Mouse (Mus musculus): Measurements from ENCODE around the gene Aox4.

Aox4 gene

DNA sequence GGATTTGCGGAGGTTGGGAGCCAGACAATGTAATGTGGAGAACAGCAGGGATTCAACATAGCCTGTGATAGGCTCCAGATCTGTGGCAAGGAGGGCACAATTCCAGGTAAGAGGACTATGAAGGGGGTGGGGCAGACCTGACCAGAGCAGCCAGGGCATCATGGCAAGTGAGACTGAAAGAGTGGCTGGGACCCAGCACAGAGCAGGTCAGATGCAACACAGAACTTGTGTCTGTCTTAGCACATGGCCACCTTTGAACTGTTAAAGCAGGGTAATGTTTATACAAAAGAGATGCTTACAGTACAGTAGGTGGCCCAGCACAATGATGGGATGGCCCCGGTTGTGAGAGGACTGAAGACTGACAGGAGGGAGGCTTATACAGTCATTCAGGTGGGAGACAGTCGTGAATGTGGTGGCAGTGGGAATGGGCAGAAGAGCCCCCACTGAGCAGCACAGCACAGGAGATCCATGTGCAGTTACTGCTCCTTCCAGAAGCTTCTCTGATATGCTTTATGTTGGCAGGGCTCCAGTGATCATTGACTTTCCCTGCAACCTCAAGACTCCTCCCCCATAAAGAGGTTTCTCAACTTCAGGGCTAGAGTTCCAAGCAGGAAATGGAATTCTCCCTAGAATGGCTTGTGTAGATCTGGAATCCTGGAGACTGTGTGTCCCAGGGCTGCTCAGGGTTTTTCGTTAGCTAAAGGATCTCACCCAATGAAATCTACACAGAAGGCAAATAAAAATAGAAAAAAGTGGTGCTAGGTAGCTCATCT lies 27.5 kb downstream of the Aox4 start:
- POLR2A ChIA-PET = interaction anchor here in 2 of 4 experiments (0.6 to 1.6 kb wide), 2 partner anchors 11 to 43 kb away, joined by 3 to 4 read pairs; no protein-coding TSS in a partner anchor

DNA sequence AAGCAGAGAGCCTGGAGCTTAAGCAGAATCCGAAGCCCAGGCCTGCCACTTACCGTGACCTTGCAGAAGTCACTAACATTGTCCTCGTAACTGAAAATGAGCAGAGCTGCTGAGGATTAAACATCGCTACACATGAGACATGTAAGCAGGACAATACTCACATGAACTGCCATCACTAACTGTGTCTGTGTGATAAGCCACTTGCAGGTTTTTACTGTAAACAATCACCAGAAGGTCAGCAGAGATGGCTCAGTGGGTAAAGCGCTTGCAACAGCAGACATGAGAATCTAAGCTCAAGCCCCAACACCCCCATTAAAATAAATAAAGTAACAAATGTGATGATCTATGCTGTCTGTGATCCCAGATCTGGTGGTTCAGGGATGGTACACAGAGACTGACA lies 28.2 kb downstream of the Aox4 start:
- POLR2A ChIA-PET = interaction anchor here in 1 of 4 experiments (1.6 kb wide), 1 partner anchor 12 kb away, joined by 3 read pairs; no protein-coding TSS in a partner anchor
- CTCF ChIA-PET = interaction anchor here in 2 of 4 experiments (0.5 to 1.3 kb wide), 2 partner anchors 32 to 58 kb away, joined by 3 read pairs; no protein-coding TSS in a partner anchor

More for the DNA sequence above, 27.5 kb downstream of the Aox4 start:
- CTCF ChIA-PET = interaction anchor here in 2 of 4 experiments (0.5 to 1.3 kb wide), 2 partner anchors 33 to 59 kb away, joined by 3 read pairs; no protein-coding TSS in a partner anchor

DNA sequence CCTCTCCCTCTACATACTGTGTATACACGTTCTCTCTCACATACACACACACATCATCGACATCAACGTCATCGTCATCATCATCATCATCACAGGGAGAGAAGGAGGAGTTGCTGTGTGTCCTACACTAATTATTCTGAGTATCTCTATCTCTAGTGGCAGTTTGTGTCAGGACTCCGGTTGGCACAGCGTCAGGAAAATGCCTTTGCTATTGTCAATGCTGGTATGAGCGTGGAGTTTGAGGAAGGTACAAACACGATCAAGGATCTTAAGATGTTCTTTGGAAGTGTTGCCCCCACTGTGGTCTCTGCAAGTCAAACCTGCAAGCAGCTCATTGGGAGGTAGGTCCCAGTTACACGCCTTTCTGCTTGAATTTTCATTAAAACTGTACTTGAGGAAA lies 28.8 kb downstream of the Aox4 start:
- ChIA-PET POLR2A (no interaction called here), CTCF (interaction anchor here in 1 of 4 experiments (1.3 kb wide), 1 partner anchor 57 kb away, joined by 3 read pairs; no protein-coding TSS in a partner anchor)

DNA sequence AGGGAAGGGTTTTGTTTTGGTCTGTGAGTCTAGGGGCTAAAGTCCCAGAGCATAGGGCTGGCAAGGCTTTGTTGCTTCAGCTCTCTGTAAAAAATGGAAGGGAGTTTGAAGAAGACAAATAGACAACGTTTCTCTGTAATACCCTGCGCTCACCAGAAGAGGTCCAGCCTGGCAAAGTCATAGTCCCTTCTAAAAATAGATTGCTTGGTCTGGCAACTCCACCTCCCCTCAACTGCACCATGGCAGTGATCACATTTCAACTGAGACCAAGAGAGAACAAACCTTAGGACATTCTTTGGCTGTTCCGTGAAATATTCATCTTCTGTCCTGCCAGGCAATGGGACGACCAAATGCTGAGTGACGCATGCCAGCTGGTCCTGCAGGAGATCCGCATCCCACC lies 30.1 kb downstream of the Aox4 start:
- ChIA-PET CTCF (interaction anchor here in 1 of 4 experiments (1.4 kb wide), 1 partner anchor 9 kb away, joined by 6 read pairs; no protein-coding TSS in a partner anchor), POLR2A (interaction anchor here in 1 of 4 experiments (0.5 kb wide), 1 partner anchor 57 kb away, joined by 3 read pairs; no protein-coding TSS in a partner anchor)

DNA sequence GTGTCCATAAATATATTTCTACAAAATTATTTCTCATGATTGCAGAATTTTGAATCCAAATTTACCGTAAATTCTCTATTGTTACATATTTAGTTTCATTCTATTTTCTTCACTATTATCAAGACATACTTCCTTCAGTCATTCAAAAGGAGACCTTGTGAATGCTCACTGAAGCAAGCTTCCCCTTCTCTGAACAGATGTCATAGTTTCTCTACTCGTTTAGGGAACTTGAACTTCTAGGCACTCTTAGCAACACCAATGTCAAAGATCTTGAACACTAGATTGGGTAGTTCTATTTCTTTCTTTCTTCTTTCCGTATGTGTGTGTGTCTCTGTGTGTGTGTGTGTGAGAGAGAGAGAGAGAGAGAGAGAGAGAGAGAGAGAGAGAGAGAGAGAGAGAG lies 34.3 kb downstream of the Aox4 start:
- POLR2A ChIA-PET = interaction anchor here in 1 of 4 experiments (0.7 kb wide), 1 partner anchor 15 kb away, joined by 5 read pairs; no protein-coding TSS in a partner anchor
- CTCF ChIA-PET = no interaction called here

DNA sequence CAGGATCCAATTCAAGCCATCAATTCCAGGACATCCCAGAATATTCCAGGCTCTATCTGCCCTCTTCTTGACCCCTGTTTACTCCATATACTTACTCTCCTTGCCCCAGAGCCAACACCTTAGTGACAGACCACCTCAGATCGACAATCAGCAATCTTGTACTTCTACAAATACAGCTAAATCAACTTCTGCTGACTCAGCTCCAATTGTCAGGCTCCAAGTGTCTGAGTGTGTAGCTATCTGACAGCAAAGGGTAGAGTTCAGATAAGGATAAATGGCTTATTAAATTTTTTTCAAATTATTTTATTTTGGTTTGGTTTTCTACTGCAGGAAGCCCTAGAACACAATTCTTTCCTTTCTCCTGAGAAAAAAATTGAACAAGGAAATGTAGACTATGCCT lies 38.3 kb downstream of the Aox4 start:
- ChIA-PET CTCF (no interaction called here), POLR2A (no interaction called here)

DNA sequence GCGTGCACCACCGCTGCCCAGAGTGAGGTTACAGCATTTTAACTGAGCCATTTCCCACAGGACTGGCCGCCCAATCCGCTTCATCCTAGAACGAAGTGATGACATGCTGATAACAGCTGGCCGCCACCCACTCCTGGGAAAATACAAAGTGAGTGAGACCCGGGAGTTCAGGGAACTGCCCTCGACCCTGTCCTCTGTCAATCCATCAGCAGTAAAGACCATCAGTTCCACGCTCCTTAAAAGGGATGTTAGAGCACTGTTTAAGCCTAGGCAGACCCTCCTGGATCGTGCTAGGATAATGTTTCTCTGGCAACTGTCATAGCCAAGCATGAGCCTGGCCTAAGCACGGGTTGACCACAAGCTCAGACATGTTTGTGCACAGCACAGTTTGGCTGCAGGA lies 43.3 kb downstream of the Aox4 start:
- POLR2A ChIA-PET = interaction anchor here in 1 of 4 experiments (0.6 to 1.6 kb wide), 2 partner anchors 17 to 55 kb away, joined by 3 to 4 read pairs; no protein-coding TSS in a partner anchor
- CTCF ChIA-PET = interaction anchor here in 1 of 4 experiments (0.7 kb wide), 1 partner anchor 18 kb away, joined by 4 read pairs; no protein-coding TSS in a partner anchor

DNA sequence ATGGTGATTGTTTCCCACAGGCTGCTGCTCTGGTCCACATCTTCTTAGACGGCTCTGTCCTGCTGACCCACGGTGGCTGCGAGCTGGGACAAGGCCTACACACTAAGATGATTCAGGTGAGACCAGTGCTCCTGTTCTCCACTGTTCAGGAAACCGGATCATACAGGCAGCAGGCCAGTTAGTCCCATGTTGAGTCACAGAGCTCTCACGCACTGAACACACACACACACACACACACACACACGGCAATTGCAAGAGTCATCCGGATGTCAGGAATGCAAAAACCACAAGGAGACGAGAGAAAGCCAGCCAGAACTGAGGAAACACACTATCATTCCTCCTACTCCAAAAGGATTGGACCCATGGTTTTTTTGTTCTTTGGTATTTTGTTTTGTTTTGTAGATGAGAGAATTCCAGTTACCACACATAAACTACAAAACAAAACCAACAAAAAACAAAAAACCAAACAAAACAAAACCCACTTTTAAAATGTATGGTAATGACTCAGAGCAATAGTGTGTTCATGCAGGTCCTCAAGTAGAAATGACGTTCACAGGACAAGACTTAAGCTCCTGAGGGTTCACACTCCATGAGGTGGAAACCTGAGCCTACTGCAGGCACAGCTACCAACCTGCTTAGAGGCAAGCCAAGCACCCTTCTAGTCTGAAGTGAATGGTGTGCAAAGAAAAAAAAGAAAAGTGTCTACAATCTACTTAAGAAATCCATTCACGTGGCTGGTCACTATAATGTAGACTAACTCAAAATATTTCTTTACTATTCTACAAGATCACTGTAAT lies 47.2 kb downstream of the Aox4 start:
- CTCF ChIA-PET = no interaction called here
- POLR2A ChIA-PET = interaction anchor here in 1 of 4 experiments (0.6 kb wide), 1 partner anchor 231 kb away, joined by 3 read pairs; no protein-coding TSS in a partner anchor

DNA sequence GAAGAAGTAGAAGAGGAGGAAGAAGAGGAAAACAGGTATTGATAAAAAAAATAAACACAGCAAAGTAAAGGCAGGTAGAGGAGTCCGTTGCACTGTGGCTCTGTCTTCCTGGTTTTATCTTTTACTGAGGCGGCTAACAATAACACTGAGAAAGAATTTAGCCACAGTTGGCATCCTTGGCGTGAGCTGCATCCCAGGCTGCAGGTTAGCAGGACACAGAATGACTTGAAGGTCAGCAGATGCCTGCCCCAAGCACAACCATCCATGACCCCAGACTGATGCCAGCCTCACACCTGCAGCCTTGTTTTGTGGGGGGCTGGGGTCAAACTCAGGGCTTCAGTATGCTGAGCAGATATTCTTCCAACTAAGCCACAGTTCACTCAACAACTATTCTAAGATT lies 50.1 kb downstream of the Aox4 start:
- CTCF ChIA-PET = no interaction called here
- POLR2A ChIA-PET = interaction anchor here in 1 of 4 experiments (0.6 kb wide), 1 partner anchor 11 kb away, joined by 3 read pairs; no protein-coding TSS in a partner anchor

DNA sequence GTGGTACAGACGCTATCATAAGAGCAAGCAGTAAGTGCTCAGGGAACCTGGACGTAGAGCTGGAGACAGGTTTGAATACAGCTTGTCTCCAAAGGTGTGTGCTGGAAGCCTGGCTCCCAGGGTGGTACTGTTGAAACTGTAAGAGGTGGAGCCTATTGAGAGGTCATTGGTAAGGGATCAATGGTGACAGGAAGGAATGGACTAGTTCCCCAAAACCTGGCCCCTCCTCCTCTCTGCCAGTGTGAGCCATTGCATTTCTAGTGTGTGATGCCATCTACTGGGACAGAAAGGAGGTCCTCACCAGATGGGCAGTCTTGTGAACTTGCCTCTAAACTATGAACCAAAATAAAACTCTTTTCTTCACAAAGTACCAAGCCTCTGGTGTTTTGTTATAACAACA lies 58.0 kb downstream of the Aox4 start:
- ChIA-PET POLR2A (interaction anchor here in 2 of 4 experiments (1.0 to 1.2 kb wide), 2 partner anchors 9 to 17 kb away, joined by 3 read pairs; no protein-coding TSS in a partner anchor), CTCF (interaction anchor here in 1 of 4 experiments (0.8 kb wide), 1 partner anchor 111 kb away, joined by 3 read pairs; no protein-coding TSS in a partner anchor)

DNA sequence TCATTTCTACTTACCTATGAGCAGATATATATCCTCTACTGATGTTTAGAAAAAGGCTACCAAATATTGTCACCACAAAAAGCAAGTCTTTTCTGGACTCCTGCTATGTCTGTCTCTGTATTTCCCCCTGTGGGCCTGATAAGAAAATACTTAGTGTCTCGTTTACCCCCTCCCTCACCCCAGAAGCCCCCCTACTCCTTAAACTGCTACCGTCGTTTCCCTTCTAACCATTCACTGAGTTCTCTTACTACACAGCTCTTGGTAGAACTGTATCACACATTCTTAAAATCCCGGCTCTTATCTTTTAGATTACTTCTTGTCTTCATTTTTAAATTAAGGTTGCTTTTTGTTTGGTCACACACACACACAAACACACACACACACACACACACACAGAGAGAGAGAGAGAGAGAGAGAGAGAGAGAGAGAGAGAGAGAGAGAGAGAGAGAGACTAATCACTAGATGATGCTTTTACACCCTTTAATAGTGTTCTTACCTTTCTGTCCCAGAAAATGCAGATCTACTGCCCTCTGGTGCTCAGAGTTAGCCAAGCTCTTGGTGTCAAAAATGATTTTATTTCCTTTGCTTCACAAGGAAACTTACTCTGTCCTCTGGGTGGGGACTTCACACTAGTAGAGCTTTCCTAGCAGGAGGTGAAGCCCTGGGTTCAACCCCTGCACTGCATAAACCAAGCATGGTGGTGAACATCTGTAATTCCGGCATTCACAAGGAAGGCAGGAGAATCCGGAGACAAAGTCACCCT lies 60.8 kb downstream of the Aox4 start:
- POLR2A ChIA-PET = interaction anchor here (0.6 to 1.8 kb wide), 7 partner anchors 11 to 876 kb away, joined by 3 to 4 read pairs (median 3); no protein-coding TSS in a partner anchor
- CTCF ChIA-PET = interaction anchor here (0.6 to 1.6 kb wide), 42 partner anchors 12 to 847 kb away, joined by 3 to 23 read pairs (median 4); partner anchors contain the start of genes Aox3 (in 1 of the 4) and Clk1 (in 1 of the 4)

DNA sequence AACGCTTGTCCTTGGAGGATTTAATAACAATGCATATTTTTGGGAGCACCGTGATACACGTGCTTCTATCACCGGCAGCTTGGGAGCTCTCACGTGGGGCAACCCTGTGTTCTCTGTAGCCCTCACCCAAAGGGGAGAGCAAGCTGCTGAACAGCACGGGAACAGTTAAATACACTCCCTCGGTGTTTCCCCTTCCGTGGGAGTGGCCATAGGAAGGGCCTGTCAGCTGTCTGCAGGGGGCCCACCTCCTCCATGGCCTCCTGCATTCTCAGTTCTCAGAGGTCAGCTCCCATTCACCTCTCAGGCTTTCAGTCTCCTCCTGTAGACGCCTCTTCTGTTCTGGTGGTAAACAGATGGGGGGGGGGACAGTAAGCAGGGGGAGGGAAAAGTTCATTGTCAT lies 65.7 kb downstream of the Aox4 start:
- POLR2A ChIA-PET = interaction anchor here in 2 of 4 experiments (1.1 kb wide), 2 partner anchors 14 kb away, joined by 4 read pairs; no protein-coding TSS in a partner anchor
- CTCF ChIA-PET = interaction anchor here in 1 of 4 experiments (0.9 kb wide), 1 partner anchor 21 kb away, joined by 3 read pairs; no protein-coding TSS in a partner anchor

DNA sequence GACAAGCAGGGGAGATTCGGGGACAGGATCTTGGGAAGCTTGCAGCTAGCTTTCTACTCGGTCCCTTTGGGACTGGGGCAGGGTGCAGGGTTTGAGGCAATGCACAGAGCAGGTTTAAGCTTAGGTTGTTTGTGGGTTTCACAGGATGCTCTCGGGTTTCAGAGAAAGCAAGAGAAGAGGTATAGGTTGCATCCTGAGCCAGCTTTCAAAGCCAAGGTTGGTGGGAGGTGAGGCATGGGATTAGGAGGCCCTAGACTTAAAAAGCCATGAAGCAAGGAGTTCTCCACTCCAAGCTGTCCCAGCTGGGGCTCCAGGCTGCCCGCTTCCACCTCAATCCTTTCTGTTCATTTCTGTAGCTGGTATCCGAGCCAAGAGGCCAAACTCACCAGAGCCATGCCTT lies 67.8 kb downstream of the Aox4 start, which contains the start of gene Aox2:
TSS of gene Aox2 (plus strand) at position 301 of the 400 bp plus-strand sequence.
- ChIA-PET POLR2A (interaction anchor here in 3 of 4 experiments (0.9 to 1.1 kb wide), 4 partner anchors 9 to 119 kb away, joined by 3 to 4 read pairs (median 4); no protein-coding TSS in a partner anchor), CTCF (interaction anchor here in 2 of 4 experiments (0.5 to 1.2 kb wide), 5 partner anchors 17 to 23 kb away, joined by 3 read pairs; no protein-coding TSS in a partner anchor)

DNA sequence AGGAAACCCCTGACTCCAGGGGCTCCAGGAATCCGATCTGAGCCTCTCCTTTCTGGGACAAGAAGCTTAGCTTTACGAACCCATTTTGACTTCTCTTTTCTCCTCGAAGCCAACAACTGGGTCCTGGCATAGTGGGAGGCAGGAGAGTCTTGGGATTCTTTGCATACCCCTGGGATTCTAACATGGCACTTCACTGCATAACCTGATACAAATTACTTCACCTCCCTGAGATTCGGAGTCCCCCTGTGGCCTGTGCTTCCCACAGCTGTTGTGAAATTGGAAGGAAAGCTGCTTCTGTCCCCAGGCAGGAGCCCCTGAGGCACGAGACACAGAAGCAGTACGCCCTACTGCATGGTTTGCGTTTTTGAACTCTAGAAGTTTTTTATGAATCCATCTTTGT lies 68.3 kb downstream of the Aox4 start:
- ChIA-PET CTCF (interaction anchor here in 2 of 4 experiments (0.5 to 1.2 kb wide), 4 partner anchors 17 to 23 kb away, joined by 3 read pairs; no protein-coding TSS in a partner anchor), POLR2A (interaction anchor here in 3 of 4 experiments (1.0 to 1.1 kb wide), 3 partner anchors 10 to 118 kb away, joined by 3 to 4 read pairs (median 3); no protein-coding TSS in a partner anchor)

DNA sequence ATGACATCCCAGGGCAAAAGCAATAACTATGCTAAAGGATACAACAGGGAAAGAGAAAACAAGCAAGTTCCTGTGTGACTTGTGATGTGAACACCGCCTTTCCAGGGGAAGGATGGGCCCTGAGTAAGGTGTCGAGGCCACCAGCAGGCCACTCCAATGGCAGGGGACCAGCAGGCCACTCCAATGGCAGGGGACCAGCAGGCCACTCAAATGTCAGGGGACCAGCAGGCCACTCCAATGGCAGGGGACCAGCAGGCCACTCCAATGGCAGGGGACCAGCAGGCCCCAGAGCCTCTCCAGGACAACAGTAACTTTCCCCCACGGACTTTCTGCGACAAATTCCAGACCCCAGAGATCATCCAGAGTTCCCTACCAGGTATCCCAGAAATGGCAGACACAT lies 70.2 kb downstream of the Aox4 start:
- CTCF ChIA-PET = interaction anchor here in 1 of 4 experiments (0.6 kb wide), 1 partner anchor 178 kb away, joined by 4 read pairs; no protein-coding TSS in a partner anchor
- POLR2A ChIA-PET = no interaction called here

DNA sequence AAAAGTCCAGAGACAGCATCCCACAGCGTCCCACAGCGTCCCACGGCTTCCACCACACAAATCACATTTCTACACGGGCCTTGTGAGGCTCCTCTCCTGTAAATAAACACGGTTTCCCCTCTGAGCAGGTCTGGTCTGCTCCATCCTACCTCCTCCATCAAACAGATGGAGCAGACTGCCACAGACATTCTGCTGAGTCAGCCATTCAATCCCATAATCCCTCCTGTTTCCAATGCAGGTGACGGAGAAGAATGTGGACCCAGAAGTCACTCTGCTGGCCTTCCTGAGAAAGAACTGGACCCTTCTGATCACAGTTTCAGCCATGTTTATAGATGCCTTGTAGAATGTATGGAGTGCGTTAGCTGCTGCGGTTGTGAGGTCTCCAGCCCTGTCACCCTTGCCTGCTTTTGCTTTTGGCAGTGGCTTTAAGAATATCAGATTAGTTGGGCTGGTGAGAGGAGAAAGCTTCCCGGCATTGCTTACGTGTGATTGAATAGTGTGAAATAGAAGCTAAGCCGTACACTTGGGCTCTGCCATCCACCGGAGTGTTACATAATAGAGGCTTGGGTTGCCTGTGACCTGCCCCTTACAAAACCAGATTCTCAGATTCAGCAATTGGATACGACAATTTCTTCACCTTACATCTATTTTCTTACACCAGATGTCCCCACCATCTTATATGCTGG lies 70.9 kb downstream of the Aox4 start:
- POLR2A ChIA-PET = interaction anchor here in 2 of 4 experiments (0.7 to 2.0 kb wide), 4 partner anchors 10 to 1419 kb away, joined by 3 to 7 read pairs (median 4); partner anchors contain the start of gene Orc2 (in 1 of the 2)

DNA sequence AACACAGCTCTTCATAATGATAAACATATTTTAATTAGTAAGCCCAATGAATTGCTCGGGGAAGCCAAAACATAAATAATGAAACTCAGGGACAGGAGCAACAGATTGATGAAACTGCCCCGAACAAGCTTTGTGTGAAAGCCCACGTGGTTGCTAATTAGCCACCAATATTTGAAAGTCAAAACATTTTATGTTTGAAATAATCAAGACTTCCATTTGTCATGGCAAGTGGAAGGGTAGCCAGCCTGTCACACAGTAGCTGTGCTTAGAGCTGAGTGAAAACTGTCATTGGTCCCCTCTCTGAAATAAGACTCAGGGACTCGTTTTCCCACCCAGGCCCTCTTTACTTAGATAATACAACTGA lies 71.4 kb downstream of the Aox4 start:
- ChIA-PET CTCF (interaction anchor here in 1 of 4 experiments (0.5 kb wide), 1 partner anchor 251 kb away, joined by 3 read pairs; no protein-coding TSS in a partner anchor), POLR2A (interaction anchor here in 2 of 4 experiments (0.7 to 2.0 kb wide), 4 partner anchors 9 to 1420 kb away, joined by 3 to 7 read pairs (median 4); partner anchors contain the start of gene Orc2 (in 1 of the 2))

More for the DNA sequence above, 70.9 kb downstream of the Aox4 start:
- CTCF ChIA-PET = interaction anchor here in 1 of 4 experiments (0.5 kb wide), 1 partner anchor 250 kb away, joined by 3 read pairs; no protein-coding TSS in a partner anchor

Data from embryonic stem cell, embryonic (primary cell).